Mouse (Mus musculus) midbrain, embryonic 11.5 days (tissue): ENCODE measurements at regions not wholly inside any gene's neighbourhood (a gene's known extent, or its start where the extent isn't known, plus 50 kb on each side); places are given as distances from the start of the nearest gene placed in this dataset.

ENCODE experiments used
- ATAC-seq: fragments of 200-750 bp; cut with Nextera tagmentation; 2 replicates; pipeline ENCODE4 v1.8.0; 2017; ENCODE audit warnings: moderate TSS enrichment, moderate library complexity; ENCODE audit not compliant: low FRiP score
- DNase-seq: peaks from one replicate; pipeline ENCODE4 v3.0.0; 2015; ENCODE audit warnings: low spot score; ENCODE audit errors: missing footprints
- H3K27ac ChIP-seq: fragments of 300-500 bp; sonication (generic); 2 replicates; pipeline ENCODE4 v1.5.1; 2014; ENCODE audit warnings: low read depth, low read length
- H3K27me3 ChIP-seq: fragments of 300-500 bp; sonication (generic); 2 replicates; pipeline ENCODE4 v1.6.1; 2014; ENCODE audit warnings: mild to moderate bottlenecking, low read length, moderate library complexity, mixed read lengths; ENCODE audit not compliant: control insufficient read depth, insufficient read depth
- H3K36me3 ChIP-seq: fragments of 300-500 bp; sonication (generic); 2 replicates; pipeline ENCODE4 v1.6.1; 2014; ENCODE audit warnings: mild to moderate bottlenecking, low read length, moderate library complexity, mixed read lengths; ENCODE audit not compliant: control insufficient read depth, insufficient read depth
- H3K4me1 ChIP-seq: fragments of 300-500 bp; sonication (generic); 2 replicates; pipeline ENCODE4 v1.6.1; 2014; ENCODE audit warnings: low read length; ENCODE audit not compliant: control insufficient read depth, insufficient read depth
- H3K4me2 ChIP-seq: fragments of 300-500 bp; sonication (generic); 2 replicates; pipeline ENCODE4 v1.6.1; 2014; ENCODE audit warnings: mild to moderate bottlenecking, moderate library complexity
- H3K4me3 ChIP-seq: fragments of 300-500 bp; sonication (generic); 2 replicates; pipeline ENCODE4 v1.5.1; 2014; ENCODE audit warnings: low read depth, low read length
- H3K9ac ChIP-seq: fragments of 300-500 bp; sonication (generic); 2 replicates; pipeline ENCODE4 v1.6.1; 2014; ENCODE audit warnings: low read length
- H3K9me3 ChIP-seq: fragments of 300-500 bp; sonication (generic); 2 replicates; pipeline ENCODE4 v1.6.1; 2016; ENCODE audit warnings: low read length; ENCODE audit not compliant: control insufficient read depth
- WGBS: fragments of 180-500 bp; shearing (Covaris S2); extraction: QIAGEN DNeasy Blood & Tissue Kit; methylation state at CpG from one replicate; pipeline ENCODE4 v1.1.7; 2014; 5-methylcytosine and 5-hydroxymethylcytosine counted together

GRCm38 (mm10) chr2:48494065-48494464, 319.8 kb upstream of the Acvr2a start:
- DNase-seq (no peak), ATAC-seq (no peak)
- H3K27ac ChIP-seq = no peak overlapping the region
- no peaks in the 10 kb centered on the region for H3K9me3 ChIP-seq
- no peak overlapping the region for H3K4me2 ChIP-seq
- H3K27me3 ChIP-seq = no peaks in the 10 kb centered on the region
- 72% methylated on average over 2 of the region's 2 CpGs for WGBS
- H3K4me1 ChIP-seq = no peaks in the 10 kb centered on the region
- no peak overlapping the region for H3K4me3 ChIP-seq
- no peaks in the 10 kb centered on the region for H3K36me3 ChIP-seq
- H3K9ac ChIP-seq = no peak overlapping the region

- no peak for ATAC-seq
- 90% methylated on average over 3 of the region's 3 CpGs for WGBS
- no peak overlapping the region for H3K9ac ChIP-seq
Measured at GRCm38 (mm10) chr2:48494632-48495031, 319.3 kb upstream of the Acvr2a start.

GRCm38 (mm10) chr2:48498047-48498723, 315.7 kb upstream of the Acvr2a start:
- ATAC-seq = no peak
- H3K27ac ChIP-seq = no peak overlapping the region
- no peaks in the 10 kb centered on the region for H3K4me1 ChIP-seq
- no peak for DNase-seq
- no peak overlapping the region for H3K9ac ChIP-seq
- 92% methylated on average over 5 of the region's 5 CpGs for WGBS
- no peaks in the 10 kb centered on the region for H3K9me3 ChIP-seq
- no peaks in the 10 kb centered on the region for H3K27me3 ChIP-seq
- H3K36me3 ChIP-seq = no peaks in the 10 kb centered on the region
- H3K4me2 ChIP-seq = no peak overlapping the region
- no peak overlapping the region for H3K4me3 ChIP-seq

More at GRCm38 (mm10) chr2:48494632-48495031, 319.3 kb upstream of the Acvr2a start:
- no peaks in the 10 kb centered on the region for H3K9me3 ChIP-seq
- H3K4me1 ChIP-seq = no peaks in the 10 kb centered on the region
- no peak for DNase-seq
- H3K36me3 ChIP-seq = no peaks in the 10 kb centered on the region
- no peaks in the 10 kb centered on the region for H3K27me3 ChIP-seq
- H3K4me2 ChIP-seq = no peak overlapping the region
- H3K27ac ChIP-seq = no peak overlapping the region
- H3K4me3 ChIP-seq = no peak overlapping the region

- Histone ChIP-seq H3K9ac (no peak overlapping the region), H3K36me3 (no peaks in the 10 kb centered on the region), H3K27ac (no peak overlapping the region), H3K9me3 (no peaks in the 10 kb centered on the region), H3K4me1 (no peaks in the 10 kb centered on the region), H3K27me3 (no peaks in the 10 kb centered on the region), H3K4me2 (no peak overlapping the region), H3K4me3 (no peak overlapping the region)
- ATAC-seq (no peak), DNase-seq (no peak)
- 91% methylated on average over 6 of the region's 6 CpGs for WGBS
Measured at GRCm38 (mm10) chr2:48499396-48499795, 314.5 kb upstream of the Acvr2a start.

GRCm38 (mm10) chr2:48501387-48501786, 312.5 kb upstream of the Acvr2a start:
- H3K27ac ChIP-seq = no peak overlapping the region
- 76% methylated on average over 2 of the region's 2 CpGs for WGBS
- ATAC-seq (no peak), DNase-seq (no peak)
- H3K4me3 ChIP-seq = no peak overlapping the region
- no peaks in the 10 kb centered on the region for H3K4me1 ChIP-seq
- H3K27me3 ChIP-seq = no peaks in the 10 kb centered on the region
- no peaks in the 10 kb centered on the region for H3K36me3 ChIP-seq
- H3K4me2 ChIP-seq = no peak overlapping the region
- H3K9me3 ChIP-seq = no peaks in the 10 kb centered on the region
- no peak overlapping the region for H3K9ac ChIP-seq

GRCm38 (mm10) chr2:48513848-48514247, 300.1 kb upstream of the Acvr2a start:
- H3K27ac ChIP-seq = no peak overlapping the region
- no peaks in the 10 kb centered on the region for H3K27me3 ChIP-seq
- no peak overlapping the region for H3K9ac ChIP-seq
- DNase-seq (no peak), ATAC-seq (no peak)
- H3K4me3 ChIP-seq = no peak overlapping the region
- H3K4me1 ChIP-seq = no peaks in the 10 kb centered on the region
- no peak overlapping the region for H3K4me2 ChIP-seq
- H3K9me3 ChIP-seq = no peaks in the 10 kb centered on the region
- no peaks in the 10 kb centered on the region for H3K36me3 ChIP-seq

GRCm38 (mm10) chr2:48519838-48520404, 294.0 kb upstream of the Acvr2a start:
- Histone ChIP-seq H3K9me3 (no peaks in the 10 kb centered on the region), H3K4me3 (no peak overlapping the region), H3K4me1 (no peaks in the 10 kb centered on the region), H3K36me3 (no peaks in the 10 kb centered on the region), H3K27ac (no peak overlapping the region), H3K4me2 (no peak overlapping the region), H3K9ac (no peak overlapping the region), H3K27me3 (no peaks in the 10 kb centered on the region)
- ATAC-seq = no peak
- no peak for DNase-seq
- 80% methylated on average over 5 of the region's 5 CpGs for WGBS

- no peak overlapping the region for H3K27ac ChIP-seq
Measured at GRCm38 (mm10) chr2:48520535-48520971, 293.4 kb upstream of the Acvr2a start.

GRCm38 (mm10) chr2:48535453-48535852, 278.5 kb upstream of the Acvr2a start:
- 83% methylated on average over 2 of the region's 2 CpGs for WGBS
- Histone ChIP-seq H3K9ac (no peak overlapping the region), H3K36me3 (no peaks in the 10 kb centered on the region), H3K4me1 (peaks cover 4% of the 10 kb centered on the region; the same call in 1 of the 2 replicates), H3K27me3 (no peaks in the 10 kb centered on the region), H3K9me3 (no peaks in the 10 kb centered on the region), H3K4me2 (no peak overlapping the region), H3K27ac (no peak overlapping the region), H3K4me3 (no peak overlapping the region)
- no peak for ATAC-seq
- no peak for DNase-seq

More at GRCm38 (mm10) chr2:48520535-48520971, 293.4 kb upstream of the Acvr2a start:
- 79% methylated on average over 2 of the region's 2 CpGs for WGBS
- Histone ChIP-seq H3K9me3 (no peaks in the 10 kb centered on the region), H3K4me3 (no peak overlapping the region), H3K27me3 (no peaks in the 10 kb centered on the region), H3K9ac (no peak overlapping the region), H3K36me3 (no peaks in the 10 kb centered on the region), H3K4me1 (no peaks in the 10 kb centered on the region), H3K4me2 (no peak overlapping the region)
- DNase-seq = no peak
- ATAC-seq = no peak
